Mouse (Mus musculus): Measurements from ENCODE around the gene Fstl4.

Gene Fstl4

GRCm38 (mm10) chr11:53231836-53232235 lies 467.4 kb downstream of the Fstl4 start:
- peak in 1 of 2 experiments; percentile 20 for DNase-seq (ENCODE audit: low spot score in 2 of 2)

GRCm38 (mm10) chr11:53233590-53233989 lies 469.2 kb downstream of the Fstl4 start:
- no peak for DNase-seq (ENCODE audit: low spot score in 2 of 2)

Measured in left cerebral cortex, adult 9 months (tissue).